Mouse (Mus musculus): ENCODE data around the gene Itpka.

DNA sequence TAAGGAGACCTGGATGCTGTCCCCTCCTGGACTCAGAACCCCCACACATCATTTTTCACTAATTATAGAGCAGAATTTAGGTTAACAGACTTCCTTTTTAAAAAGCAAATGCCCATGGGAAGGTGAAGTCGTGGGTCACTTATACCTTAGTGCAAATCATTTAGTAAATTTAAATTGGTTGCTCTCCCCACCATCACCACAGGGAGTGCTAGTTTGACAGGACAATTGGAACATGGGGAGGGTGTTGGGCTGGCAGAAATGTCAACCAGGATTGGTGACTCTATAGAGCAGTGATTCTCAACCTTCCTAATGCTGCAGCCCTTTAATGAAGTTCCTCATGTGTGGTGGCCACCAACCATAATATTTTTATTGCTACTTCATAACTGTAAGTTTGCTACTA lies 3.1 kb downstream of the Itpka start:
- peak; percentile 18 for TF ChIP-seq CTCF (conservative IDR thresholded peaks at IDR 0.05; ENCODE audit: low read length)
- no peak for TF ChIP-seq POU5F1 (IDR thresholded peaks at IDR 0.05; ENCODE audit: borderline replicate concordance, low read length)
- no peak for TF ChIP-seq NANOG (IDR thresholded peaks at IDR 0.05; ENCODE audit: borderline replicate concordance, low read length)

All from E14TG2a.4 (cell line).